Mouse (Mus musculus): Measurements from ENCODE around the gene Tenm4. TPM values are rescaled to one million over a fixed set of nuclear protein-coding genes. Genes with fewer than 3 reads are reported as not detected.

The Tenm4 gene
- polyA plus RNA-seq, 1 experiment from 2014 or later: 39.7 TPM

DNA sequence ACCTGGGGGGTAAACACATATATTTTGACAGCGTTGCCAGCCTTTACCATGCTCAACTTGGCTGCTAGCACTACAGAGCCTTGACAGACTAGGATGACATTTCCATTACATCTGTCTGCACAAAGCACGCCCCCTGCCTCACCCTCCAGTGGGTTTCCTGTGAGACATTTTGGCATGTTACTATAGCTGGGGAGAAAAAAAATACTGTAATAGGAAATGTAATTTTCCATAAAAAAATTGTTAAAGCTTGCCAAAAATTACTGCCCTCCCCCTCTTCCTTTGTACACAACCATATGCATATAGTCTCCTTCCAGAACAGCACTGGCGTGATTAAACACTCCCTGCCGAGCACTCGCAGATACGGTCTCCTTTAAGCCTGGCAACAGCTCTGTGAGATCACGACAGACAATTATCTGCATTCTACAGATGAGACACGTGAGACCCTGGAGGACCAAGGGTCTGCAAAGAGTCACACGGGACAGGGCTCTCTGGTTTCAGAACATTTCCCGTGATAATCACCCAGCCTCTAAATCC is 728.1 kb downstream of the Tenm4 start:
- Histone ChIP-seq H3K9ac (replicated peaks; ENCODE audit: low read length) (0 out of 2 replicates have a peak overlapping the region, but pooled peaks have one; percentile 5), H3K4me2 (replicated peaks; ENCODE audit: low read depth, low read length) (no peak overlapping the region), H3K36me3 (ENCODE audit: insufficient read depth, low read length) (peaks cover 27% of the 10 kb centered on the region), H3K27me3 (ENCODE audit: insufficient read depth, low read length) (no peaks in the 10 kb centered on the region), H3K9me3 (ENCODE audit: low read length) (no peaks in the 10 kb centered on the region), H3K4me3 (ENCODE audit: low read length) (no peak overlapping the region), H3K27ac (ENCODE audit: low read length) (no peak overlapping the region), H3K4me1 (ENCODE audit: insufficient read depth, low read length) (peaks cover 7% of the 10 kb centered on the region; the same call in 1 of the 2 replicates)
- peak; percentile 52; the same call in 1 of the 2 replicates for ATAC-seq (ENCODE audit: low FRiP score, low TSS enrichment)
- WGBS: 48% methylated on average over 10 of the region's 10 CpGs

DNA sequence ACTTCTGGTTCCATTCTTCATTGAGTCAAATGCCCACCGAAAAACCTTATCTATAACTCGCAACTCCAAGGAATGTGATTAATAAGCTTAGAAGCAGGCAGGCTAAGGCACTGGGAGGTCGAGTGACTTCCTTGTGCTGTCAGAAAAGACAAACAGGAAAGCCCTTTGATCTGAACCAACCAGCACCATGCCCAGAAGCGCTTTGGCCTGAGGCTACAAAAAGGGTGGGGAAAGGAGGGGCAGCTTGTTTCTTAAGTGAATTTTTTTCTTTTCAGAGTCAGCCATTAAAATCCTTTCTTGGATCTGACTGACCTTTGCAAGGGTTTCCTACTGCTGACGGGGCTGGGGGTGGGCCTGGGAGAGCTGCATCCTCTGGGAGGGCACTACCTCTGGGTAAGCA is 731.1 kb downstream of the Tenm4 start:
- Histone ChIP-seq H3K9ac (replicated peaks; ENCODE audit: low read length) (no peak overlapping the region), H3K4me2 (replicated peaks; ENCODE audit: low read depth, low read length) (no peak overlapping the region), H3K27ac (ENCODE audit: low read length) (no peak overlapping the region), H3K36me3 (ENCODE audit: insufficient read depth, low read length) (peaks cover 9% of the 10 kb centered on the region; the same call in 1 of the 2 replicates), H3K4me1 (ENCODE audit: insufficient read depth, low read length) (peaks cover 7% of the 10 kb centered on the region; the same call in 1 of the 2 replicates), H3K4me3 (ENCODE audit: low read length) (no peak overlapping the region), H3K27me3 (ENCODE audit: insufficient read depth, low read length) (no peaks in the 10 kb centered on the region), H3K9me3 (ENCODE audit: low read length) (no peaks in the 10 kb centered on the region)
- WGBS: 38% methylated on average over 5 of the region's 5 CpGs
- no peak for ATAC-seq (ENCODE audit: low FRiP score, low TSS enrichment)

DNA sequence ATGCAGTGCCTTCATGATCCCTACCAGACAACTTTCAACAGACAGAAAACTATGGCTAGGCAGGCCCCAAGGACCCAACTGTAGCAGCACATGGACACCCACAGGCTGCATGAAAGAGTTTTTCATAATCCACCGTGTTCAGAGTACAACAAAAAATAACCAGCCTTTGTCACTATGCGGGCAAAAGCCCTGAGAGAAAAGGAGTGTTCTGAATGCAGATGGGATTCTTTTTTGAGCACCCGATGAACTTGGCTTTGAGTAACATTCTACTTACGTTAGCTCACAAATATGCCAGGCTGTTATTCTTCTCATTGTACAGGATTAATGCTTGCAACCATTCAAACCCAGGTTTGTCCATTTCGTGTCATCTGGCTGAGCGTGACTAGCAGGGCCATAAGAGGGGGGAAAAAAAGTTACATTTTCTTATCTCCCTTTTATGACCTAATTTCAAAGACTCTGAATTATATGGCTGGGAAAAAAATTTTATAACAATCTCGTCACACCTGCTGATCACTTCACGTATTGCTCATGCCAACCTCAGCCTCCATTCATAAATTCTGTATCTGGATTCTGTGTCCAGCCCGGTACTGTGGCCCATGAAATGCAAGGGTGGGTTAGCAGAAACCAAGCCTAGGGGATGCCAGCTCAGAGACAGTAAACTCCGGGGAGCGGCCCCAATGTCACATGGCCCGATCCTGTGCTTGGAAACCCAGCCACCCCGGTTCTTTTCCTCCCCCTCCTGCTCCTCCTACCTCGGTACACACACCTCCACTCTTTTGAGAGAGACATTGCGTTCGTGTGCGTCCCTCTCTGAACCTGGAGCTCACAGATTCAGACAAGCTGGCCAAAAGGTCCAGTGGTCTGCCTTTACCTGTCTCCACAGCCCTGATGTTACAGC is 732.3 kb downstream of the Tenm4 start:
- Histone ChIP-seq H3K36me3 (ENCODE audit: insufficient read depth, low read length) (peaks cover 9% of the 10 kb centered on the region; the same call in 1 of the 2 replicates), H3K9ac (replicated peaks; ENCODE audit: low read length) (no peak overlapping the region), H3K4me3 (ENCODE audit: low read length) (no peak overlapping the region), H3K9me3 (ENCODE audit: low read length) (no peaks in the 10 kb centered on the region), H3K4me2 (replicated peaks; ENCODE audit: low read depth, low read length) (no peak overlapping the region), H3K27me3 (ENCODE audit: insufficient read depth, low read length) (no peaks in the 10 kb centered on the region), H3K27ac (ENCODE audit: low read length) (no peak overlapping the region), H3K4me1 (ENCODE audit: insufficient read depth, low read length) (peaks cover 7% of the 10 kb centered on the region; the same call in 1 of the 2 replicates)
- WGBS: 88% methylated on average over 17 of the region's 17 CpGs
- ATAC-seq (ENCODE audit: low FRiP score, low TSS enrichment): no peak

DNA sequence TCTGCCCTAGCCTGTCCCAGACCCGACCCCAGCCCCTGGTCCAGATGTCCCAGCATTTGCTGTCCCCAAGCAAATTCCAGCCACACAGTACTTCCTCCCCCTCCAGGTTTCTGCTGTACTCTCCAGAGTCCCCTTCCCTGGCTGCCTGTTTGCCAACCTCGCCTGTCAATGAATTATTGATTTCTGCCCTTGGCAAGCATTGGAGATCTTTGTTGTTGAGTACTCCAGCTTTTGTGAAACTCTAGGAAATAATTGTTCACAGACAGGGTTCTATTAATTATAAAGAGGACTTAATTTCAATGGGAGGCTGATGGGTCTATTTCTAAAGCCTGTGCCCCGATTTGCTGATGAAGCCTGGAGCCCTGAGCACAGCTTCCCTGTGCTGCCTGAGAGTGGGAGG is 733.4 kb downstream of the Tenm4 start:
- Histone ChIP-seq H3K27ac (ENCODE audit: low read length) (no peak overlapping the region), H3K4me3 (ENCODE audit: low read length) (no peak overlapping the region), H3K4me2 (replicated peaks; ENCODE audit: low read depth, low read length) (no peak overlapping the region), H3K9ac (replicated peaks; ENCODE audit: low read length) (no peak overlapping the region), H3K9me3 (ENCODE audit: low read length) (no peaks in the 10 kb centered on the region), H3K36me3 (ENCODE audit: insufficient read depth, low read length) (peaks cover 9% of the 10 kb centered on the region; the same call in 1 of the 2 replicates), H3K4me1 (ENCODE audit: insufficient read depth, low read length) (peaks cover 4% of the 10 kb centered on the region; the same call in 1 of the 2 replicates), H3K27me3 (ENCODE audit: insufficient read depth, low read length) (no peaks in the 10 kb centered on the region)
- WGBS: 65% methylated on average over 3 of the region's 3 CpGs
- no peak for ATAC-seq (ENCODE audit: low FRiP score, low TSS enrichment)

DNA sequence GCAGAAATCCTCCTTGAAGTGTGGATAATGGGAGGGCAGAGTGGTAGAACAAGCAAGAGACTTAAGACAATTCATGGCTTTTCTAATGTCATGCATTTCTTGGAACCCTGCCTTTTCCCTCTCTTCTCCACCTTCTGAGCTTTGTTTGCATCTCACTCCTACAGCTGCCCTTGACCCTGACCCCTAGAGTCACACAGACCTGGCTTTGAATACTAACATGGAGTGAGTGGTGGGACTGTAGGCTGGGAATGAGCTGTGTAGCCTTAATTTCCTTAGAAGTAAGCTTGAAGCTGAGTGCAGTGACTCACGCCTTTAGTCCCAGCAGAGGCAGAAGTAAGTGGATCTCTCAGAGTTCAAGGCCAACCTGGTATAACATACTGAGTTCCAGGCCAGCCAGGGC is 733.9 kb downstream of the Tenm4 start:
- no peak overlapping the region for H3K4me2 ChIP-seq (replicated peaks; ENCODE audit: low read depth, low read length)
- peaks cover 3% of the 10 kb centered on the region; the same call in 1 of the 2 replicates for H3K4me1 ChIP-seq (ENCODE audit: insufficient read depth, low read length)
- no peak overlapping the region for H3K27ac ChIP-seq (ENCODE audit: low read length)
- no peak overlapping the region for H3K9ac ChIP-seq (replicated peaks; ENCODE audit: low read length)
- peaks cover 9% of the 10 kb centered on the region; the same call in 1 of the 2 replicates for H3K36me3 ChIP-seq (ENCODE audit: insufficient read depth, low read length)
- H3K9me3 ChIP-seq (ENCODE audit: low read length): no peaks in the 10 kb centered on the region
- ATAC-seq (ENCODE audit: low FRiP score, low TSS enrichment): no peak
- no peaks in the 10 kb centered on the region for H3K27me3 ChIP-seq (ENCODE audit: insufficient read depth, low read length)
- WGBS: 83% methylated on average over 1 of the region's 1 CpGs
- no peak overlapping the region for H3K4me3 ChIP-seq (ENCODE audit: low read length)

DNA sequence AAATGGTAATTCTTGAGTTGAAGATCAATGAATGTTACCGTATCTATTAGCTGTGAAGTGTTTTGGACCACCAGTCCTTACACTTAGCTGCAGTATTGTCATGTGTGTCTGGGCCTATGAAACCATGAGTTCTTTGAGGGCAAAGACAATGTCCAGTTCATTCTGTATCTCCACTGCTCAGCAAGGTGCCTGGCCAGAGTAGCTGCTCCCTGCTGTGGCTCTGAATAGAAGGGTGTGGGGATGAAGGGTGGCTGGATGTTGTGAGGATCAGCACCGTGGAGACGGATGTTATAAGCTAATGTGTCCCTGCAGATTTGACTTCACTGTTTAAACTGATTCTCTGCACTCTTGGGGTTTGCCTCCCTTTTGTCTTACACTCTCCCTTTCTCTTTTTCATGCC is 734.4 kb downstream of the Tenm4 start:
- H3K4me1 ChIP-seq (ENCODE audit: insufficient read depth, low read length): peaks cover 5% of the 10 kb centered on the region; the same call in 1 of the 2 replicates
- H3K9ac ChIP-seq (replicated peaks; ENCODE audit: low read length): no peak overlapping the region
- H3K4me3 ChIP-seq (ENCODE audit: low read length): no peak overlapping the region
- H3K4me2 ChIP-seq (replicated peaks; ENCODE audit: low read depth, low read length): no peak overlapping the region
- 94% methylated on average over 3 of the region's 3 CpGs for WGBS
- peaks cover 9% of the 10 kb centered on the region; the same call in 1 of the 2 replicates for H3K36me3 ChIP-seq (ENCODE audit: insufficient read depth, low read length)
- ATAC-seq (ENCODE audit: low FRiP score, low TSS enrichment): no peak
- H3K9me3 ChIP-seq (ENCODE audit: low read length): no peaks in the 10 kb centered on the region
- H3K27me3 ChIP-seq (ENCODE audit: insufficient read depth, low read length): no peaks in the 10 kb centered on the region
- no peak overlapping the region for H3K27ac ChIP-seq (ENCODE audit: low read length)

DNA sequence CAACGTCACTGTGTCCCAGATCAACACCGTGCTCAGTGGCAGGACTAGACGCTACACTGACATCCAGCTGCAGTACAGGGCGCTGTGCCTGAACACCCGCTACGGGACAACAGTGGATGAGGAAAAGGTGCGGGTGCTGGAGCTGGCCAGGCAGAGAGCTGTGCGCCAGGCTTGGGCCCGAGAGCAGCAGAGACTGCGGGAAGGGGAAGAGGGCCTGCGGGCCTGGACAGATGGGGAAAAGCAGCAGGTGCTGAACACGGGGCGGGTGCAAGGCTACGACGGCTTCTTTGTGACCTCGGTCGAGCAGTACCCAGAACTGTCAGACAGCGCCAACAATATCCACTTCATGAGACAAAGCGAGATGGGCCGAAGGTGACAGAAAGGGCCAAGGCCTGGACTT is 735.2 kb downstream of the Tenm4 start:
- Histone ChIP-seq H3K36me3 (ENCODE audit: insufficient read depth, low read length) (peaks cover 9% of the 10 kb centered on the region; the same call in 1 of the 2 replicates), H3K27ac (ENCODE audit: low read length) (no peak overlapping the region), H3K9ac (replicated peaks; ENCODE audit: low read length) (no peak overlapping the region), H3K4me2 (replicated peaks; ENCODE audit: low read depth, low read length) (no peak overlapping the region), H3K9me3 (ENCODE audit: low read length) (no peaks in the 10 kb centered on the region), H3K4me1 (ENCODE audit: insufficient read depth, low read length) (peaks cover 8% of the 10 kb centered on the region; the same call in 1 of the 2 replicates), H3K27me3 (ENCODE audit: insufficient read depth, low read length) (no peaks in the 10 kb centered on the region), H3K4me3 (ENCODE audit: low read length) (no peak overlapping the region)
- 93% methylated on average over 20 of the region's 20 CpGs for WGBS
- ATAC-seq (ENCODE audit: low FRiP score, low TSS enrichment): no peak

DNA sequence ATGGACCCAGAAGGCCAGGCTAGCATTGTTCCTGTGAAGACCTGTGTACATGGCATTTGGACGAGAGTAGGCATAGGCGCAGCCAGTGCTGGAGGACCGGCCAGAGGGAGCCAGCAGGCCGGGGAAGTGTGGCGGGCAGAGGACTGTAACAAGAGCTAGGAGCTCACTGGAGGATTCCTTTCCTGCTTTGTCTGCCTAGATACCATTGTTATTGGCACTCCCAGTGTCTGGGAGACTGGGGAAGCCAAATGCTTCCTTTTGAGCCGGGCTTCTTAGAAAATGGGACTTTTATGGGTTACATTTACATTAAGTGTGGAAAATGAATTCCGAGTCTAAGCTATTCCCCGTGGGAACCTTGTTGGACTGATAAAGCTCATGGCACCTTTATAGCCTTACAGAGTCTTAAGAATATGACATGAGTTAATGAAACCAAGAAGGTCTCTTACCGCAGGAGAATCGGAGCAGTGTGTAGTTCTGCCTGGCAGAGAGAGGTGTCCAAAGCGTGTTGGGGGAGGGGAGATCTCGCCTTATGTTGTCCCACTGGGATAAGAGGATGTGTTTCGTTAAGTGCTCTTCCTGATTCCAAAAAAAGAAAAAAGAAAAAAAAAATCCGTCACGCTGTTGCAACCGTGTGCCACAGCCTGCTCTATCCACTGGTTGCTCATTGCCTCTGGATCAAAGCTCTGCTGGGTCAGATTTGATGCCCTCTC is 737.1 kb downstream of the Tenm4 start:
- 0 out of 2 replicates have a peak, but pooled peaks cover 5% of the 10 kb centered on the region for H3K4me1 ChIP-seq (ENCODE audit: insufficient read depth, low read length)
- no peak overlapping the region for H3K4me2 ChIP-seq (replicated peaks; ENCODE audit: low read depth, low read length)
- H3K27me3 ChIP-seq (ENCODE audit: insufficient read depth, low read length): no peaks in the 10 kb centered on the region
- H3K27ac ChIP-seq (ENCODE audit: low read length): no peak overlapping the region
- ATAC-seq (ENCODE audit: low FRiP score, low TSS enrichment): no peak
- 74% methylated on average over 16 of the region's 16 CpGs for WGBS
- no peaks in the 10 kb centered on the region for H3K9me3 ChIP-seq (ENCODE audit: low read length)
- peaks cover 7% of the 10 kb centered on the region; the same call in 1 of the 2 replicates for H3K36me3 ChIP-seq (ENCODE audit: insufficient read depth, low read length)
- no peak overlapping the region for H3K9ac ChIP-seq (replicated peaks; ENCODE audit: low read length)
- H3K4me3 ChIP-seq (ENCODE audit: low read length): no peak overlapping the region

DNA sequence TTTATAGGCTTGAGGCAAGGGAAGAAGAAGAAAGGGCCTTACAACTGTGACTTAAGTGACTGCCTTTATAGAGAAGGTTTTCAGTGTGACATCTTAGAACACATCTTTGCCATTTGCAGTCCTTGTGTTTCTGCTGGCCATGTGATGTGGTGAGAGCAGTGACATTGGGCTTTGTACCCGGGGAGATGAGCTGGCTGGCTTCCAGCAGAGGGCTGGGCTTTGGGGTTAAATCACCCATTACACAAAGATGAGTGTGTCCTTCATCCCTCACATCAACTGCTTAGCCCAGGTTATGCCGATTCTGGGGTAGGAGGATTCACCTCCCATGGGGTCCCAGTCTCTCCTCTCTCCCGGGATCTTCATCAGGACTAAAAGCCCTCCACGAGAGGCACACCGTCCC is 738.8 kb downstream of the Tenm4 start:
- Histone ChIP-seq H3K4me3 (ENCODE audit: low read length) (no peak overlapping the region), H3K36me3 (ENCODE audit: insufficient read depth, low read length) (peaks cover 4% of the 10 kb centered on the region; the same call in 1 of the 2 replicates), H3K4me1 (ENCODE audit: insufficient read depth, low read length) (0 out of 2 replicates have a peak, but pooled peaks cover 5% of the 10 kb centered on the region), H3K27ac (ENCODE audit: low read length) (no peak overlapping the region), H3K9ac (replicated peaks; ENCODE audit: low read length) (no peak overlapping the region), H3K9me3 (ENCODE audit: low read length) (no peaks in the 10 kb centered on the region), H3K4me2 (replicated peaks; ENCODE audit: low read depth, low read length) (no peak overlapping the region), H3K27me3 (ENCODE audit: insufficient read depth, low read length) (no peaks in the 10 kb centered on the region)
- WGBS: 60% methylated on average over 5 of the region's 5 CpGs
- ATAC-seq (ENCODE audit: low FRiP score, low TSS enrichment): no peak

Data from kidney, embryonic 16.5 days (tissue).